Mouse (Mus musculus): Measurements from ENCODE around the gene Pde2a. TPM values are rescaled to one million over a fixed set of nuclear protein-coding genes. Genes with fewer than 3 reads are reported as not detected.

Gene Pde2a
- polyA plus RNA-seq, 1 experiment from 2014 or later: 8.9 TPM

DNA sequence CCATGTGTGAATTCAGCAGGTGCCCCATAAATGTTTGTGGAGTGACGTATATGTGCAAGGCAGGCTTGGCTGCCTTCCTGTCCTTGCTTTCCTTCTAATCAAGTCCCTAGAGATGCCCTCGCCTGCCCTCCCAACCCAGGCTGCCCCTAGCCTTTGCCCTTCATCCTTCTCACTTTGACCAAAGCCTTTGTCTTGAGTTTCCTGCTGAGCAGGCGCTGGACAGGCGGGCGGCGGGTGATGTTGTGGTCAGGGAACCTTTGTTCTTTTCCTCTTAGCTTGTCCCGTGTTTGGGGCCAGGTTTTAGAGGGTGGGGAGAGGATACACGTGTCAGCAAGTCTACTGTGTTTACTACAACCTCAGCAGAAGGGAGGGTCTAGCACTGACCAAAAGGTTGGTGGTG is 32.2 kb downstream of the Pde2a start:
- no peak for ATAC-seq (ENCODE audit: insufficient number of reproducible peaks, insufficient read depth, low FRiP score, low TSS enrichment, low read depth)
- Histone ChIP-seq H3K36me3 (no peaks in the 10 kb centered on the region), H3K27me3 (peaks cover 48% of the 10 kb centered on the region), H3K4me1 (replicated peaks) (peaks cover 5% of the 10 kb centered on the region; the same call in 1 of the 2 replicates), H3K4me2 (no peak overlapping the region), H3K27ac (no peak overlapping the region), H3K9ac (replicated peaks) (no peak overlapping the region), H3K9me3 (no peaks in the 10 kb centered on the region), H3K4me3 (replicated peaks) (no peak overlapping the region)
- WGBS: 45% methylated on average over 8 of the region's 8 CpGs

DNA sequence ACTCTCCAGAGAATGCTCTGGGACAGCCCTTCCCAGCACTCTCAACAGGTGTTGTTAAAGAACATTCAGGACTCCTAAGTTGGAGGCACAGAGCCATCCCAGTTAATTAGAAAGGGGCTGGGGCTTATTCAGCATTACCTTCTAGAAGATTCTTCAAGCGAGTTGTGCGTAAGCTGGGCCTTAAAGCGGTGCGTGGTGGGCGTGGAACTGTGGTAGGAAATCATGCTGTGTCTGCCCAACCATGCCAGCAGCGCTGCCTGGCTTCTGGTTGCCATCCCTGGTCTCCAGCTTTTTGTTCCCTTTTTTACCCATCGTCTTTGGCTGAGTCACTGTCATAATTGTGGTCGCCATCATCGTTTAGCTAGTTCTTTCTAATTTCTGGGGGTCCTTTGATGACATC is 33.0 kb downstream of the Pde2a start:
- ATAC-seq (ENCODE audit: insufficient number of reproducible peaks, insufficient read depth, low FRiP score, low TSS enrichment, low read depth): no peak
- no peaks in the 10 kb centered on the region for H3K9me3 ChIP-seq
- H3K4me3 ChIP-seq (replicated peaks): no peak overlapping the region
- peaks cover 48% of the 10 kb centered on the region for H3K27me3 ChIP-seq
- H3K4me2 ChIP-seq: no peak overlapping the region
- peaks cover 5% of the 10 kb centered on the region; the same call in 1 of the 2 replicates for H3K4me1 ChIP-seq (replicated peaks)
- H3K27ac ChIP-seq: no peak overlapping the region
- 87% methylated on average over 9 of the region's 9 CpGs for WGBS
- H3K36me3 ChIP-seq: no peaks in the 10 kb centered on the region
- no peak overlapping the region for H3K9ac ChIP-seq (replicated peaks)

DNA sequence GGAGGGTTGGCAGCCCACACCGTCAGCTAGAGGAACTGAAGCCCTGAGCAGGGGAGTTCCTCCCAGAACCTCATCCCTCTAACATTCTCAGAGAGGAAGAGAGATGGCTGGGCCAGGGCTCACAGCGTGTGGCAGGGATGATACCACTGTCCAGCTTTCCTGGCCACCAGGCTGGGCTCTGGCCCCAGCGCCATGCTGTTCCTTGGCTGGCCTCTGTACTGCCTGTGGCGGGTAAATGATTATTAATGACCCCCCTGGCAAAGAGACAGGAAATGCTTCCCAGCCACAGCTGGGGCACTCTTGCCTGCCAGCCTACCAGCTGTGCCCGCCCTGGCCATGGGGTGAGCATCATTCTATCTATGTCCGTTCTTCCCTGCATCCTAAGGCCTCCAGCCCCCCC is 33.6 kb downstream of the Pde2a start:
- Histone ChIP-seq H3K4me2 (no peak overlapping the region), H3K36me3 (no peaks in the 10 kb centered on the region), H3K9me3 (no peaks in the 10 kb centered on the region), H3K27me3 (peaks cover 44% of the 10 kb centered on the region), H3K27ac (no peak overlapping the region), H3K4me1 (replicated peaks) (peaks cover 5% of the 10 kb centered on the region; the same call in 1 of the 2 replicates), H3K4me3 (replicated peaks) (no peak overlapping the region), H3K9ac (replicated peaks) (no peak overlapping the region)
- no peak for ATAC-seq (ENCODE audit: insufficient number of reproducible peaks, insufficient read depth, low FRiP score, low TSS enrichment, low read depth)
- 74% methylated on average over 6 of the region's 6 CpGs for WGBS

DNA sequence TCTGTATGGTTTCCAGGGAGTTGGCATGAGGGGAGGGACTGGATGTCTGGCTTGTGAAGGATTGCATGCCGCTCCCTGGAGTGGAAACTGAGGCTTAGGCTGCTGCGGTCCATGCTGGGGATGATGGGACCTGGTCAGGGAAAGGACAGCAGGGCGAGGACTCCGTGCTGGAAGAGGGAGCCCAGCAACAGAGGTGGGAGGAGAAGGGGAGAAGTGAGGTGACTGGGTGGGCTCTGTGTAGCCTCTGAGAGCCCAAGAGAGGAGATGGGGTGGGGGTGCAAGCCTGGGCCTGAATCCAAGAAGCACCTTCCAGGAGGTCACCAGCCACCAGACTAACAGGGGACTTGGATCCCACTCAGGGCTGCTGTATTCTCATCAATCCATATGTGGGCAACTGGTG is 34.8 kb downstream of the Pde2a start:
- Histone ChIP-seq H3K4me1 (replicated peaks) (peaks cover 4% of the 10 kb centered on the region; the same call in 1 of the 2 replicates), H3K4me2 (no peak overlapping the region), H3K9me3 (no peaks in the 10 kb centered on the region), H3K27me3 (peaks cover 35% of the 10 kb centered on the region), H3K27ac (no peak overlapping the region), H3K9ac (replicated peaks) (no peak overlapping the region), H3K36me3 (no peaks in the 10 kb centered on the region), H3K4me3 (replicated peaks) (no peak overlapping the region)
- no peak for ATAC-seq (ENCODE audit: insufficient number of reproducible peaks, insufficient read depth, low FRiP score, low TSS enrichment, low read depth)
- WGBS: 72% methylated on average over 4 of the region's 4 CpGs

DNA sequence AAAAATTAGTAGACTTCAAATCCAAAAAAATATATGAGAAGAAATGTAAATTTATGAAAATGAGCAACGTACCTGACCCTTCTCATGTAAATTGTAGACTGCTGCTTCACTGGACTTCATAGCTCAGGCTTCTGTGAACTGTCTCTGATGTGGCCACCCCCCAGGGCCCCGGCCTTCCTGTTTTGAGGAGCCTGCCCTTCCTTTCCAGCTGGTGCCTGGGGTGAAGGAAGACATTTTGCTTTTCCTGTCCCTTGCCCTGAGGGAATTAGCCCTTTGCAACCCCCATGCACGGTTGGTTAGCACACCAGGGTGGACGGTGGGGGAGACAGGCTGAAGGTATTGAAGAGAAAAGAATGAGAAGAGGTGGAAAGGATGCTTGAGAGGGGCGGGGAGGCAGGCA is 35.3 kb downstream of the Pde2a start:
- Histone ChIP-seq H3K36me3 (no peaks in the 10 kb centered on the region), H3K4me3 (replicated peaks) (no peak overlapping the region), H3K9me3 (no peaks in the 10 kb centered on the region), H3K27ac (no peak overlapping the region), H3K4me2 (no peak overlapping the region), H3K4me1 (replicated peaks) (no peaks in the 10 kb centered on the region; the same call in 1 of the 2 replicates), H3K27me3 (peaks cover 30% of the 10 kb centered on the region), H3K9ac (replicated peaks) (no peak overlapping the region)
- ATAC-seq (ENCODE audit: insufficient number of reproducible peaks, insufficient read depth, low FRiP score, low TSS enrichment, low read depth): no peak
- 42% methylated on average over 5 of the region's 5 CpGs for WGBS

DNA sequence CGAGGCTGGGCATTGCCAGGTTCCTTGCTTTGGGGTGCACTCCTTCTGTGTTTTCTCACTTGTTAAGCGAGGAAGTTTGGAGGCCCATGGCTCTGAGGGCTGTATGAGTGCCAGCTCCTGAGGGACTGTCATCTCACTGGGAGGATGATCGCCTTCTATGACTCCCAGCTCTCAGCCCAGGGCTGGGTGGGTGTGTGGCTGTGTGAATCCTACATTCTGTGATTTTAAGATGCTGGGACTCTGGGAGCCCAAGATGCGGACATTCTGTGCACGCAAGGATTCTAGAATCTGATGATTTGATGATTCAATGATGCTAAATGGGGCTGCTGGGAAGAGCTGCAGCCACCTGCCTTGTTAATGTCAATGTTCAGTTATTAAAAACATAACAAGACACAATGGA is 35.8 kb downstream of the Pde2a start:
- H3K9me3 ChIP-seq: no peaks in the 10 kb centered on the region
- H3K4me3 ChIP-seq (replicated peaks): no peak overlapping the region
- 76% methylated on average over 5 of the region's 5 CpGs for WGBS
- no peak for ATAC-seq (ENCODE audit: insufficient number of reproducible peaks, insufficient read depth, low FRiP score, low TSS enrichment, low read depth)
- peaks cover 5% of the 10 kb centered on the region; the same call in 1 of the 2 replicates for H3K4me1 ChIP-seq (replicated peaks)
- no peak overlapping the region for H3K27ac ChIP-seq
- H3K27me3 ChIP-seq: peaks cover 25% of the 10 kb centered on the region
- H3K36me3 ChIP-seq: no peaks in the 10 kb centered on the region
- no peak overlapping the region for H3K4me2 ChIP-seq
- no peak overlapping the region for H3K9ac ChIP-seq (replicated peaks)

DNA sequence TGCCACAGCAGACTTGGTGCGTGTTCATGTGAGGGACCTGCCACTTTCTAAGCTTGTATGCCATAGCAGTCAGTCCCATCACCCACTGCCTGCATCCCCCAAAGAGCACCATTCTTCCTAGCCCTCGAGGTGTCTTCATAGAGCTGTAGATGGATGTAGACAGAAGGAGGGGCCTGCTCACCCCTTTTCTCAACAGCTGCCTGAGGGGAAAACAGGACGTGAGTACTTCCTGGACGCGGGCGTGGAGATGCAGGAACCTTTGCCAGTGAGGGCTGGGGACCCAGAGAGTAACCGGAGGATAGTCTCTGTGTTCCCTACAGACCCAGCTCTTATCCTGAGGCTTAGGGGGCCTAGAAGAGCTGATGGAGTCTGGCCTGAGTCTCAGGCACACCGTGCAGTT is 36.3 kb downstream of the Pde2a start:
- Histone ChIP-seq H3K4me3 (replicated peaks) (no peak overlapping the region), H3K9me3 (no peaks in the 10 kb centered on the region), H3K9ac (replicated peaks) (no peak overlapping the region), H3K36me3 (no peaks in the 10 kb centered on the region), H3K27me3 (peaks cover 20% of the 10 kb centered on the region), H3K4me1 (replicated peaks) (peaks cover 9% of the 10 kb centered on the region; the same call in 1 of the 2 replicates), H3K4me2 (no peak overlapping the region), H3K27ac (no peak overlapping the region)
- 68% methylated on average over 8 of the region's 8 CpGs for WGBS
- ATAC-seq (ENCODE audit: insufficient number of reproducible peaks, insufficient read depth, low FRiP score, low TSS enrichment, low read depth): no peak

DNA sequence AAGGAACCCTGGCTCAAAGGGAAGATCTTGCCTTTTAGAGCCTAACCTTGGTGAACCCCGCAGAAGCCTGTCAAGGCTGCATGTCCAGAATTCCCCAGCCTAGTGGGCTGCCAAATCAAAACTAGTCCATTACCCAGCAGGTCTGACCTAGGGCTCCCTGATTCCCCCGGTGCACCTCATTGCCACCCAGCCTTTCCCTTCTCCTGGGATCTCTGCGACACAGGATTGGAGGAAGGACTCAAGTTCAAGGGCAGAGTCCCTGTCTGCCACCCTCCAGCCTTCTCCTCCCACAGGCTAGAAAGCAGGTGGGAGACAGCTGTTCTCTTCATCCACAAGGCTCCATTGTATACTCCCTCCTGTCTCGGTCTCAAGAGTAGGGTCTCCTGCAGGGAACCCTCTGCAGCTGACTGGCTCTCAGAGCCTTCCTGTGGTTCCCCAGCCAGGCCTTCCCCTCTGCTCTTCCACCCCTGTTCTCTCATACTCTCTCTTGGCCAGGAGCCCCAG is 36.8 kb downstream of the Pde2a start:
- no peak for ATAC-seq (ENCODE audit: insufficient number of reproducible peaks, insufficient read depth, low FRiP score, low TSS enrichment, low read depth)
- peaks cover 9% of the 10 kb centered on the region; the same call in 1 of the 2 replicates for H3K4me1 ChIP-seq (replicated peaks)
- no peaks in the 10 kb centered on the region for H3K36me3 ChIP-seq
- 82% methylated on average over 4 of the region's 4 CpGs for WGBS
- no peak overlapping the region for H3K4me3 ChIP-seq (replicated peaks)
- H3K9ac ChIP-seq (replicated peaks): no peak overlapping the region
- peaks cover 15% of the 10 kb centered on the region; the same call in 1 of the 2 replicates for H3K27me3 ChIP-seq
- H3K27ac ChIP-seq: no peak overlapping the region
- H3K4me2 ChIP-seq: no peak overlapping the region
- no peaks in the 10 kb centered on the region for H3K9me3 ChIP-seq

DNA sequence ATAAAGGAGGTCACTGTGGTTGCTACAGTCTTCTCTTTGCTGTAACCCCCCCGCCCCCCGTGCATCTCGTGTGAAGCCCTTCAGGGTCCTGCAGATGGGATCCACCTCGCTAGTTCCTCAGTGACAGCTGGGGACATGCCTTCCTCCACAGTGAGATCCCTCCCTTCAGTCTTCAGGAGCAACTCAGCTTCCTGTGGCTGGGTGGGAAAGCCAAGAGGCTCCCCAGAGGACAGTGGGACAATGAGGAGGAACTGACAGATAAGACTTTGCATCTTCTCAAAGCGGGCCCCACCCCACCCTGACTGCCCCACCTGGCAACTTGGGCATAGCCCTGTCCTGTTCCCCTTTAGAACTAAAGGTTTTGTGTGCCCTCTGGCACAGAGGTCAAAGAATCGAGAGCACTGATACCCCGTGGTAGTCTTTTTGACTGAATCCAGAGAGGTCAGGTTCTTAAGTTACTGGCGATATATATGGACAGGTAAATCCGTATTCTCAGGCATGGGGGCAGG is 37.9 kb downstream of the Pde2a start:
- 83% methylated on average over 9 of the region's 9 CpGs for WGBS
- Histone ChIP-seq H3K27ac (no peak overlapping the region), H3K9me3 (no peaks in the 10 kb centered on the region), H3K4me2 (no peak overlapping the region), H3K27me3 (peaks cover 10% of the 10 kb centered on the region; the same call in 1 of the 2 replicates), H3K4me3 (replicated peaks) (no peak overlapping the region), H3K9ac (replicated peaks) (no peak overlapping the region), H3K4me1 (replicated peaks) (peaks cover 9% of the 10 kb centered on the region; the same call in 1 of the 2 replicates), H3K36me3 (no peaks in the 10 kb centered on the region)
- ATAC-seq (ENCODE audit: insufficient number of reproducible peaks, insufficient read depth, low FRiP score, low TSS enrichment, low read depth): no peak

DNA sequence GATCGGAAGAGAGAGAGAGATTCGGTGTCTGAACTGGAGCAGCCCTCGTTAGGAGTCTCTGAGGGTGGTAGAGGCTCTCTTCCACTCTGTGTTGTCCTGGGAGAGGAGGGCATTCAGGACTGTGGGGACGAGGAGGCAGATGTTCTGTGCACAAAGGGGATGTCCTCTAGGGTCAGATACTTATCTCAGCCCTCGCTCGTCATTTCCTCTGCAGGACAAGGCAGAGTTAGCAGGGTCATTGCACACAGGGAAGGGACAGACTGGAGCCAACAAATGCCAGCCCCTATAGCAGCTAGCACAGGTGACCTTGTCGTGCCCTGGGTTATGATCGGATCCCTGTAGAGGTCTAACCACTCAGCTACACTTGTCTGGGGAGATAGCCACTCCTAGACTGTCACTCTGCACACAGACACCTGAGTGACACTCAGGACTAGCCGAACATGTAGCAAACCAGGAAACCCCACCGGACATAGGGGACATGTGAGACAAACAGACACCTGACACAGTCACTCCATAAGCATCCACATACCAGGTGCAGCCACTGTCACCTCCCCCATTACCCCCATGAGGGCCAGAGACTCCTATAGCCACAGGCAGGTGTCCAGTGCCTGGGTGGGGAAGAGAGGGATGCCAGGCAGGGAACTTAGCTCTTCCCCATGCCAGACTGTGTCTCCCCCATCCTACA is 38.6 kb downstream of the Pde2a start:
- peaks cover 9% of the 10 kb centered on the region; the same call in 1 of the 2 replicates for H3K4me1 ChIP-seq (replicated peaks)
- no peak overlapping the region for H3K4me2 ChIP-seq
- WGBS: 66% methylated on average over 10 of the region's 10 CpGs
- peaks cover 10% of the 10 kb centered on the region; the same call in 1 of the 2 replicates for H3K27me3 ChIP-seq
- no peaks in the 10 kb centered on the region for H3K9me3 ChIP-seq
- H3K9ac ChIP-seq (replicated peaks): no peak overlapping the region
- H3K36me3 ChIP-seq: no peaks in the 10 kb centered on the region
- H3K4me3 ChIP-seq (replicated peaks): no peak overlapping the region
- H3K27ac ChIP-seq: no peak overlapping the region
- ATAC-seq (ENCODE audit: insufficient number of reproducible peaks, insufficient read depth, low FRiP score, low TSS enrichment, low read depth): no peak

DNA sequence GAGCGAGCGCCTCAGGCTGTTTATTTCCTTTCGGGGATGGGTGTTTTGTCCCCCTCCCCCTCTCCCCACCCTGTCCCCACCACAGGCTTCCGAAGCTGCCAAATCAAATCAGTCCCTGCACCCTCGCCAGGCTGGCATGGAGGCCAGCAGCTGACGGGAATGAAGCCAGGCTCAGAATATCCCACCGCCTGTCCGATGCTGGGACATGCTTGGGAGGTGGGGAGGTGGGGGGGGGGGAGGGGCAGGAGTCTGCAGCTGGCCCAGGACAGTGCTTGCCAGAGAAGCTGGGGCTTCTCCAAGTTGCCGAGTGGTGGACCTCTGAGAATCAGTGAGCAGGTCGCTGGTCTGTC is 39.1 kb downstream of the Pde2a start:
- Histone ChIP-seq H3K27ac (no peak overlapping the region), H3K4me1 (replicated peaks) (peaks cover 12% of the 10 kb centered on the region), H3K27me3 (peaks cover 9% of the 10 kb centered on the region; the same call in 1 of the 2 replicates), H3K9me3 (no peaks in the 10 kb centered on the region), H3K4me2 (no peak overlapping the region), H3K4me3 (replicated peaks) (no peak overlapping the region), H3K36me3 (no peaks in the 10 kb centered on the region), H3K9ac (replicated peaks) (no peak overlapping the region)
- 41% methylated on average over 10 of the region's 10 CpGs for WGBS
- no peak for ATAC-seq (ENCODE audit: insufficient number of reproducible peaks, insufficient read depth, low FRiP score, low TSS enrichment, low read depth)
